Mouse (Mus musculus): Measurements from ENCODE around the gene Cadm3. TPM values are rescaled to one million over a fixed set of nuclear protein-coding genes. Genes with fewer than 3 reads are reported as not detected.

Cadm3 gene
- polyA plus RNA-seq (2014; fragmentation: Illumina TruSeq; extraction: RNeasy Lipid Tissue Mini Kit (QIAGEN cat#74804); ENCODE audit: low replicate concordance) = 0.78 TPM

DNA sequence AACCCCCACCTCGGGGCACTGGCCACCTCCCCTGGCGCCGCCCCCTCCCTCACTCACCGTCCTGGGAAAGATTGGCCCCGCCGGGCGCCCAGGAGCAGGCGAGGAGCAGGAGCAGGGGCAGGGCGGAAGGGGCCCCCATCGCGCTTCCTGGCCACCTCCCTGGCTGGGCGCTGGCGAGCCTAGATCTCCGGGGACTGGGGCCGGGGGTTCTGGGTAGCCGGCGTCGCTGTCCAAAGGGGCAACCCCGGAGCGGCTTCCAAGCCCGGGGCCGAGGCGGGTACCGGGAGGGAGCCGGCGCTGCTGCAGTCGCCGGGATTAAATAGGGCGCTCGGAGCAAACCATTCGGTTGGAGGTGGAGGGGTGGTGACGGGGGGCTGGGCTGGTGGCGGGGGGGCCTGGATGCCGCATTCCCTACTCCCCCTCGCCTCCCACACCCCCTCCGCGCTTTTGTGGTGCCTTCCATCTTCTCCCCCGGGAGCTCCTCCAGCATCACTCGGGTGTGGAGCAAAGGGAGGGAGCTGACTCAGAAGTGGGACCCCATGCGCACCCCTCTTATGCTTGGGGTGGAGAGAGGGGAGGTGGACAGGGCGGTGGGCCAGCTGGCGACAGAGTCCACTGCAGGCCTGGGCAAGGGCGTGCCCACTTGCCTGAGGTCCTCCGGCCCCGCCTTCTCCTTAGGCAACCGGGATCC is at the start of gene Cadm3:
Gene Cadm3, minus strand, starts transcription at position 340 of the 691 bp plus-strand sequence.

DNA sequence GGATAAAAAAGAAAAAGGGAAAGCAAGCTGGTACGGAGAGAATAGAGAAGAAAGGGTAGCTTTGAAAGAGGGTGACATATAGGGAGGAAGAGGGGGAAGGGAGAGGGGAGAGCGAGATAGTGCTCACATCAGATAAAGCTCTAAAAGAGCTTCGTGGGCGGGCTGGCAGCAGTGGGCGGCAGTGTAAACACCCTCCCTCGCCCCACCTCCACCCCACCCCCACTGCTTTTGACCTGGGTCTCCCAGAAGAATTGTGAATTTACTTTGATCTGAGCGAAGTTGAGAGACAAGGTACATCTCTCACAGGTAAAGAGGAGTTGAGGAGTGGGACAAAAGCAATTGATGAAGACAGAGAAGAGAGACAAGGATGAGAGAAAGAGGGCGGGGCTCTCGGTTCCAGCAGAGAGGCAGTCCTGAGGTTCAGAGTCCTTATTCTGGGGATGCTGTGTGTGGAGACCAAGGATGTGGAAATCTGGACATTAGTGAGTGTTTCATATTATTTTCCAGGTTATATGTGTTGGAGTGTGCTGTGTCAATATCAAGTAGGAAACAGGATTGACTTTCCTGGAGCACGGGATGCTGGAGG is 17.0 kb downstream of the Cadm3 start, which contains the start of gene Aim2:
Gene Aim2, plus strand, starts transcription at position 508 of the 586 bp plus-strand sequence.

DNA sequence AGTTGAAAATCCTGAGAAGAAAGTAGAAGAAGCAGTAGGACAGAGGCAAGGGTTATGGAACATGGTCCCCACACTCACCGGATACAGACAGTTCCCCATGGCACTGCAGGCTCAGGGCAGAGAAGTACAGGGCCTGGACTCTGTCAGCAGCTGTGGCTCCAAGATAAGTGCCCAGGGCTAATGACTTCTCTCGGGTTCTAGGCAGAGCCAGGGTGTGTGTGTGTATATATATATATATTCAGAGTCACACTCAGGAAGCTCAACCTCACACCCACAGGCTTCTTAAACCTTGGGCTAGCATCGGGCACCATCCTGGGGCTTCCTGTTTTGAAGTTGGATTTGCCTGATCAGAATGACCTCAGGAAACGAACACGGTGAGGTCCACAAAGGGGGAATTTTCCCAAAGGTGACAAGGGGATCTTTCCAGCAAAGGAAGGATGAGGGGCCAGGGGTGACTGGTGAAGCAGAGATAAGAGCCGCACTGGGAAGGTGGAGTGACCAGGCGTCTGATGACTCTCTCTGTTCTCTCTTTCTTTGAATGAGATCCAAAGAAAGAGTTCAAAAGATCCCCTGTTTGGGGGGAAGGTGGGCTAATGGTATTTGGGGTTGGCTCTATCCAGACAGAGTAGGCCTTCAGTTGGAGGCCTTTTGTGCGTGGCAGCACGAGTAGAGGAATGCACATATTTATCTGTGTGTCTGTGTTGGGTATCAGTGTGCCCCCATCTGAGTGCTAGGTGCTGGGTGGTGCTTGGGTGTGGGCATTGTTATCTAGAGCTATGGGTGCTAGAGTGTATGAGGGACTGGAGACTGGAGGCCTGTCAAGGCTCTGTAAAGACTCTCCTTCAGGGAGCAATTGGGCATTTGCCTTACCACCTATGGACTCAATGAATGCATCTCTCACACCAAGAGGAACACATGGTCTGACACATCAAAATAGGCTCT is 33.9 kb downstream of the Cadm3 start, which contains the start of gene Ackr1:
Gene Ackr1, minus strand, starts transcription at position 439 of the 942 bp plus-strand sequence.

Other genes with a start within 250 kb of the Cadm3 start
- not detected for gene Olfr1408, start 230.3 kb downstream of the Cadm3 start, polyA plus RNA-seq (2014; fragmentation: Illumina TruSeq; extraction: RNeasy Lipid Tissue Mini Kit (QIAGEN cat#74804); ENCODE audit: low replicate concordance)
- not detected for gene Olfr1406, start 177.1 kb downstream of the Cadm3 start, polyA plus RNA-seq (2014; fragmentation: Illumina TruSeq; extraction: RNeasy Lipid Tissue Mini Kit (QIAGEN cat#74804); ENCODE audit: low replicate concordance)
- not detected for gene Olfr218, start 169.9 kb downstream of the Cadm3 start, polyA plus RNA-seq (2014; fragmentation: Illumina TruSeq; extraction: RNeasy Lipid Tissue Mini Kit (QIAGEN cat#74804); ENCODE audit: low replicate concordance)
- gene Olfr1404, start 155.3 kb downstream of the Cadm3 start, polyA plus RNA-seq (2014; fragmentation: Illumina TruSeq; extraction: RNeasy Lipid Tissue Mini Kit (QIAGEN cat#74804); ENCODE audit: low replicate concordance) = not detected
- gene Fcer1a, start 140.5 kb downstream of the Cadm3 start, polyA plus RNA-seq (2014; fragmentation: Illumina TruSeq; extraction: RNeasy Lipid Tissue Mini Kit (QIAGEN cat#74804); ENCODE audit: low replicate concordance) = not detected
- not detected for gene Olfr418, start 101.7 kb downstream of the Cadm3 start, polyA plus RNA-seq (2014; fragmentation: Illumina TruSeq; extraction: RNeasy Lipid Tissue Mini Kit (QIAGEN cat#74804); ENCODE audit: low replicate concordance)
- 352 TPM for gene Mptx2, start 89.9 kb downstream of the Cadm3 start, polyA plus RNA-seq (2014; fragmentation: Illumina TruSeq; extraction: RNeasy Lipid Tissue Mini Kit (QIAGEN cat#74804); ENCODE audit: low replicate concordance)
- not detected for gene Ackr1, start 33.9 kb downstream of the Cadm3 start, polyA plus RNA-seq (2014; fragmentation: Illumina TruSeq; extraction: RNeasy Lipid Tissue Mini Kit (QIAGEN cat#74804); ENCODE audit: low replicate concordance)
- gene Aim2, start 16.8 kb downstream of the Cadm3 start, polyA plus RNA-seq (2014; fragmentation: Illumina TruSeq; extraction: RNeasy Lipid Tissue Mini Kit (QIAGEN cat#74804); ENCODE audit: low replicate concordance) = 12.4 TPM
- gene Ifi206, start 123.3 kb upstream of the Cadm3 start, polyA plus RNA-seq (2014; fragmentation: Illumina TruSeq; extraction: RNeasy Lipid Tissue Mini Kit (QIAGEN cat#74804); ENCODE audit: low replicate concordance) = 4.5 TPM
- gene Ifi214, start 168.3 kb upstream of the Cadm3 start, polyA plus RNA-seq (2014; fragmentation: Illumina TruSeq; extraction: RNeasy Lipid Tissue Mini Kit (QIAGEN cat#74804); ENCODE audit: low replicate concordance) = 1.4 TPM
- 15.8 TPM for gene Ifi213, start 231.6 kb upstream of the Cadm3 start, polyA plus RNA-seq (2014; fragmentation: Illumina TruSeq; extraction: RNeasy Lipid Tissue Mini Kit (QIAGEN cat#74804); ENCODE audit: low replicate concordance)

Measured in small intestine, adult 10 weeks (tissue).